Mouse (Mus musculus): ENCODE results near the gene Map2k6.

- no peak for TF ChIP-seq CTCF (IDR thresholded peaks at IDR 0.05; ENCODE audit: low read depth, low read length)
- no peak for TF ChIP-seq TAL1 (conservative IDR thresholded peaks at IDR 0.05; ENCODE audit: low read depth, low read length)
- no peak for TF ChIP-seq POLR2AphosphoS5 (IDR thresholded peaks at IDR 0.05; ENCODE audit: insufficient replicate concordance, low read depth, low read length)
- TF ChIP-seq GATA1 (IDR thresholded peaks at IDR 0.05; ENCODE audit: borderline replicate concordance, low read length), result no peak
Observed at GRCm38 (mm10) chr11:110427159-110427561, 28.2 kb downstream of the Map2k6 start.
